Mouse (Mus musculus) C2C12 (cell line): ENCODE measurements at regions not wholly inside any gene's neighbourhood (a gene's known extent, or its start where the extent isn't known, plus 50 kb on each side); places are given as distances from the start of the nearest gene placed in this dataset.

ENCODE experiments used
- H3K27me3 ChIP-seq: one replicate; pipeline ENCODE4 v1.6.1; 2011; ENCODE audit not compliant: control insufficient read depth, insufficient read depth, insufficient read length
- H3K36me3 ChIP-seq: one replicate; pipeline ENCODE4 v1.6.1; 2011; ENCODE audit not compliant: control insufficient read depth, insufficient read depth
- H3K4me3 ChIP-seq: one replicate; pipeline ENCODE4 v1.5.1; 2011; ENCODE audit warnings: mild to moderate bottlenecking, control low read depth; ENCODE audit not compliant: poor library complexity, insufficient read depth, severe bottlenecking
- H3K79me2 ChIP-seq: one replicate; pipeline ENCODE4 v1.6.1; 2011; ENCODE audit not compliant: control insufficient read depth, insufficient read depth
- H3K79me3 ChIP-seq: one replicate; pipeline ENCODE4 v1.6.1; 2011; ENCODE audit warnings: low read depth, control low read depth
- H3ac ChIP-seq: one replicate; pipeline ENCODE3; 2011; ENCODE audit warnings: low read depth; ENCODE audit not compliant: control insufficient read depth, insufficient read length
- CEBPB ChIP-seq: IDR thresholded peaks from one replicate; pipeline ENCODE4 v1.6.1; 2011; ENCODE audit warnings: low read depth, mild to moderate bottlenecking, control low read depth, moderate library complexity
- CTCF ChIP-seq: IDR thresholded peaks from one replicate; pipeline ENCODE4 v1.5.1; 2011; ENCODE audit not compliant: control insufficient read depth, insufficient read depth, insufficient read length
- FOSL1 ChIP-seq: IDR thresholded peaks from one replicate; pipeline ENCODE4 v1.8.0; 2011; ENCODE audit warnings: mild to moderate bottlenecking, low read length; ENCODE audit not compliant: poor library complexity, insufficient read depth, severe bottlenecking
- MAX ChIP-seq: IDR thresholded peaks from one replicate; pipeline ENCODE4 v1.6.1; 2011; ENCODE audit warnings: mild to moderate bottlenecking, control low read depth
- MYOD1 ChIP-seq: IDR thresholded peaks from one replicate; pipeline ENCODE4 v1.6.1; 2011; ENCODE audit warnings: low read depth; ENCODE audit not compliant: control insufficient read depth, insufficient read length
- MYOG ChIP-seq: IDR thresholded peaks from one replicate; pipeline ENCODE4 v1.6.1; 2011; ENCODE audit not compliant: control insufficient read depth, insufficient read length; ENCODE audit errors: extremely low read depth
- USF1 ChIP-seq: IDR thresholded peaks from one replicate; pipeline ENCODE4 v1.6.1; 2011; ENCODE audit warnings: low read depth, mild to moderate bottlenecking, control low read depth, moderate library complexity

DNA sequence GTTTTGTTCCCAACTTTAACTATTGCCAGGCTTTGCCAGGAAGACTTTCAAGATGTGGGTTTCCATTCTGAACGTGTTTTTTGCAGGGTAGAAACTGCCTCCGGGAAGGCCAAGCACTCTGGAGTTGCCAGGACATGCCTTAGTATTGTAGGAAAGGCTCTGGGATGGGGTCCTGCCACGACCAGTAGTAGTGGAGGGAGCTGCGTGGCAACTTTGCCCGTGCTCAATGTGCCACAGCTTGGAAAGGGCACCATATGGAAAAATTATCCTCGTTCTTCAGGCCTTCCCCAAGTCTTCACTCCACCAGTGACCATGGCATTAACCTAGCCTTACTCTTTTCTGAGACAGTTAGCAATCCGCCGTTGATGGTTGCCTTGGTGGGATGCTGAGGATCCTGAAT lies 72.5 kb upstream of the Ppara start:
- peaks cover 98% of the 10 kb centered on the region for H3K79me3 ChIP-seq
- no peak overlapping the region for H3ac ChIP-seq
- peaks cover 51% of the 10 kb centered on the region for H3K36me3 ChIP-seq
- H3K4me3 ChIP-seq = no peak overlapping the region
- no peak for TF ChIP-seq CEBPB
- H3K27me3 ChIP-seq = no peaks in the 10 kb centered on the region
- peaks cover 100% of the 10 kb centered on the region for H3K79me2 ChIP-seq

DNA sequence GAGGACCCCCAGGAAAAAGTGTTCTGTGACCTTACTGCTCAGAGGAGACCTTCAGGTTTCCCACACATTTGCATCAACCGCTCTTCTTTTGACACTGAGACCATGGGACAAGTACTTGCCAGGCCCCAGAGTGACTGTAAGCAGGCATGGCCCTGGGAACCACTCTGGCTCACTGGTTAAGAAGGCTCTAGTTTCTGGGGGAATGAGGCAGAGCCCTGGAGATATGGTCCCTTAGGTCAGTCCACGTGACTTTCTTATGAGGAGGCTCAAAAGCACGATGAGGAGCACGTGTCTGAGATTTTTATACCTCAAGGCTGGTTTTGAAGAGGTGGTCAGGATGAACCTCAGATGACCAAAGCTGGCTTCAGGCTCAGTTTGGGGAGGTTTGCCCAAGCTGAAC lies 72.1 kb upstream of the Ppara start:
- H3K79me2 ChIP-seq = peaks cover 100% of the 10 kb centered on the region
- H3ac ChIP-seq = no peak overlapping the region
- no peak overlapping the region for H3K4me3 ChIP-seq
- H3K27me3 ChIP-seq = no peaks in the 10 kb centered on the region
- H3K79me3 ChIP-seq = peaks cover 98% of the 10 kb centered on the region
- no peak for TF ChIP-seq MAX
- TF ChIP-seq USF1 = peak; percentile 36
- peaks cover 48% of the 10 kb centered on the region for H3K36me3 ChIP-seq

DNA sequence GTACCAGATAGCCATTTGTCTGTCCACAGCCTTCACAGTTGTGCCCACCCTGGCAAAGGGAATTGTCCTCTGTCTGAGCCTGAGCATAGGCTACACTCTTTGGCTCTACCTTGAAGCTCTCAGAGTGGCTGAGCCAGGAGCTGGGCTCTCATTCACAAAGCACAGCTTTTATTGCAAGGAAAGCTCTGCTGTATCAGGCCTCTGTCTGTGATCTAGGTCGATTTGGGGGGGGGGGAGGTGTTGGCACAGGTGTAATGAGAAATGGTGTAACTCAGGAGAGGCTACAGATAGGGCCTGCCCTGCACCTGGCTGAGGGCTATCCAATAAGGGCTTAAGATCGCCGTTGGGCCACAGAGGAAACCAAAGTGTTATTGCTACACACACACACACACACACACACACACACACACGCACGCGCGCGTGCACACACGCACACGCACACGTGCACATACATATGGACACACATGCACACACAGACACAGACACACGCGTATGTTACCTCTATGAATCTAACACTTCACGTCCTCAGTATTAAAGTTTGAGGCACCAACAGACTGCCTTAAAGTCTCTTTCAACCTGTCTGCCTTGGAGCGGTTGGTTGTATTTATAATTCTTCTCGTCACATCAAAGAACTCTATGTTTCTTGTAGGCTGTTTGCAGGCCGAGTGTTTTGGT lies 70.9 kb upstream of the Ppara start:
- peak overlapping the region; percentile 24 for H3K4me3 ChIP-seq
- no peak for TF ChIP-seq MYOG
- TF ChIP-seq MAX = no peak
- no peak for TF ChIP-seq USF1
- no peak for TF ChIP-seq MYOD1
- TF ChIP-seq FOSL1 = no peak
- no peak for TF ChIP-seq CTCF
- TF ChIP-seq CEBPB = no peak
- H3K79me3 ChIP-seq = peaks cover 98% of the 10 kb centered on the region
- peak overlapping the region; percentile 16 for H3ac ChIP-seq
- H3K27me3 ChIP-seq = no peaks in the 10 kb centered on the region
- peaks cover 36% of the 10 kb centered on the region for H3K36me3 ChIP-seq
- peaks cover 100% of the 10 kb centered on the region for H3K79me2 ChIP-seq

DNA sequence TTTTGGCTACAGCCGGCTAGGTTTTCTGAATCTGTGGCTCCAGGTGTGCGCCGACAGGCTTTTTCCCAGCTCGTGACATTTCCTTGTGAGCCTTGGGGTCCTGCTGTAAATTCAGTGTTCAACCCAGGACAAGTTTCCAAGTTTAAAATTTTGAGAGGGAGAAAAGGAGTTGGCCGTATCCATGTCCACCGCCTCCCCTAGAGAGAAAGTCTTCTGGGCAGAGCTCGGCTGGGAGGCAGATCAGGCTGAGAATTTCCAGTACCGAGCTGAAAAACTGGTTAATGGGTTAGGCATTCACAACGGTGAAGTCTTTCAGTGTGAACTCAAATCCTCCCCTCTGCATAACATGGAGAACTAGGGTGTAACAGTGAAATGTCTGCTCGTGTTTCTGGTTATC lies 70.4 kb upstream of the Ppara start:
- peaks cover 31% of the 10 kb centered on the region for H3K36me3 ChIP-seq
- no peaks in the 10 kb centered on the region for H3K27me3 ChIP-seq
- TF ChIP-seq USF1 (no peak), CEBPB (no peak), MYOG (no peak), MAX (no peak), CTCF (no peak), MYOD1 (no peak), FOSL1 (no peak)
- peaks cover 97% of the 10 kb centered on the region for H3K79me3 ChIP-seq
- peak overlapping the region; percentile 24 for H3K4me3 ChIP-seq
- peaks cover 100% of the 10 kb centered on the region for H3K79me2 ChIP-seq
- peak overlapping the region; percentile 16 for H3ac ChIP-seq

DNA sequence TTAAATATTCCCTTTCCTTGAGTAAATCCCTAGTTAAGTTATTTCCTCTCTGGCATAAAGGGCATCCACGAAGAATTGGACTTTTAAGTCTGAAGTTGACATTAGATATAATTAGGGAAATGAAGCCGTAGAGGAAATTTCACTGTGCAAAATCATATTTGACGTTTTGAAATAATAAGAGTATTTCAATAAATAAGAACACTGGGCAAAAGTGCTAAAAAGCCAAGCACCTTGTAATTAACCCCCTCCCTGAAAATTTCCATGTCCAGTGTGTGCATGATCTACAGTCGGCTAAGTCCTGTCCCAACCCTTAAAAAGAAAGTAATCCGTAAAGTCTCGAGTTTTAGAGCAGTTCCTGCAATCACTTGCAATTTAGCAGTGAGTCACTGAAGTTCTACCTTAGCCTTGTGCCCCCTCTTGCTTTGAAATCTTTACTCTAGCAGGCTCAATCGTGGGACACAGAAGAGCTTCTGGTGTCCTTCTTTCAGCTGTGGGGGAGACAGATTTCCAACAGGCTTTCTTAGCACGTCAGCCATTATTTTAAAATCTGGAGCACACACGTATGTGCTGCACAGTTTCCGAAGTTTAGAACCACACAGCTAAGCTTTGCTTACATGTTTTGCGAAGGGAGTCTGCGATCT lies 69.5 kb upstream of the Ppara start:
- H3K79me3 ChIP-seq = peaks cover 93% of the 10 kb centered on the region
- H3ac ChIP-seq = peak overlapping the region; percentile 77
- peak overlapping the region; percentile 14 for H3K4me3 ChIP-seq
- H3K27me3 ChIP-seq = no peaks in the 10 kb centered on the region
- H3K79me2 ChIP-seq = peaks cover 99% of the 10 kb centered on the region
- peaks cover 23% of the 10 kb centered on the region for H3K36me3 ChIP-seq
- TF ChIP-seq CEBPB (peak; percentile 24), MYOD1 (no peak)

DNA sequence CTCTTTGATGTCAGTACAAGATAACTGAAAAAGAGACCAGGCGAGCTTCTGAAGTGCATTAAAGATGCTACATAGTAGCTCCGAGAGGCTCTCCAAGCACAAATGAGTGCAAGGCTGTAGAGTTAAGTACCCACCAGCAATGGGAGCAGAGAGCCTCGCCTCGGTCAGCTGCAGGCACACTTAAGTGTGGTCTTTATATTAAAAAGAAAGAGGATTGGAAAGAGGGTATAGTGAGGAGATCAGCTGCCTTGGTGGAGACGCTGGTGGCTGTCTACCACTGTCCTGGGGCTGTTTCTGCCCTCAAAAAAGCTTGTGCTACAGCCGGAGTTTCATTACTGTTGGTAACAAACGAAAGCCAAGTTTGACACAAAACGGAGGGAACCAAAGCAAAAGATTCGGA lies 68.3 kb upstream of the Ppara start:
- peaks cover 99% of the 10 kb centered on the region for H3K79me2 ChIP-seq
- TF ChIP-seq MYOG = no peak
- no peak for TF ChIP-seq CEBPB
- TF ChIP-seq MAX = no peak
- no peak for TF ChIP-seq FOSL1
- no peak for TF ChIP-seq CTCF
- no peak for TF ChIP-seq USF1
- no peak for TF ChIP-seq MYOD1
- peak overlapping the region; percentile 43 for H3ac ChIP-seq
- no peaks in the 10 kb centered on the region for H3K27me3 ChIP-seq
- peaks cover 86% of the 10 kb centered on the region for H3K79me3 ChIP-seq
- H3K4me3 ChIP-seq = peak overlapping the region; percentile 34
- peaks cover 14% of the 10 kb centered on the region for H3K36me3 ChIP-seq
